Mouse (Mus musculus) C2C12 (cell line): ENCODE results near the gene Micu1. TPM values are rescaled to one million over a fixed set of nuclear protein-coding genes. Genes with fewer than 3 reads are reported as not detected.

Experiments used
- H3K27me3 ChIP-seq: one replicate; pipeline ENCODE4 v1.6.1; 2011; ENCODE audit not compliant: control insufficient read depth, insufficient read depth, insufficient read length
- H3K36me3 ChIP-seq: one replicate; pipeline ENCODE4 v1.6.1; 2011; ENCODE audit not compliant: control insufficient read depth, insufficient read depth
- H3K4me3 ChIP-seq: one replicate; pipeline ENCODE4 v1.5.1; 2011; ENCODE audit warnings: mild to moderate bottlenecking, control low read depth; ENCODE audit not compliant: poor library complexity, insufficient read depth, severe bottlenecking
- H3K79me2 ChIP-seq: one replicate; pipeline ENCODE4 v1.6.1; 2011; ENCODE audit not compliant: control insufficient read depth, insufficient read depth
- H3K79me3 ChIP-seq: one replicate; pipeline ENCODE4 v1.6.1; 2011; ENCODE audit warnings: low read depth, control low read depth
- H3ac ChIP-seq: one replicate; pipeline ENCODE3; 2011; ENCODE audit warnings: low read depth; ENCODE audit not compliant: control insufficient read depth, insufficient read length
- CEBPB ChIP-seq: IDR thresholded peaks from one replicate; pipeline ENCODE4 v1.6.1; 2011; ENCODE audit warnings: low read depth, mild to moderate bottlenecking, control low read depth, moderate library complexity
- CTCF ChIP-seq: IDR thresholded peaks from one replicate; pipeline ENCODE4 v1.5.1; 2011; ENCODE audit not compliant: control insufficient read depth, insufficient read depth, insufficient read length
- FOSL1 ChIP-seq: IDR thresholded peaks from one replicate; pipeline ENCODE4 v1.8.0; 2011; ENCODE audit warnings: mild to moderate bottlenecking, low read length; ENCODE audit not compliant: poor library complexity, insufficient read depth, severe bottlenecking
- MAX ChIP-seq: IDR thresholded peaks from one replicate; pipeline ENCODE4 v1.6.1; 2011; ENCODE audit warnings: mild to moderate bottlenecking, control low read depth
- MYOD1 ChIP-seq: IDR thresholded peaks from one replicate; pipeline ENCODE4 v1.6.1; 2011; ENCODE audit warnings: low read depth; ENCODE audit not compliant: control insufficient read depth, insufficient read length
- MYOG ChIP-seq: IDR thresholded peaks from one replicate; pipeline ENCODE4 v1.6.1; 2011; ENCODE audit not compliant: control insufficient read depth, insufficient read length; ENCODE audit errors: extremely low read depth
- USF1 ChIP-seq: IDR thresholded peaks from one replicate; pipeline ENCODE4 v1.6.1; 2011; ENCODE audit warnings: low read depth, mild to moderate bottlenecking, control low read depth, moderate library complexity
- polyA plus RNA-seq: library from polyadenylated mRNA; unstranded; fragments of >200 nt; fragmentation: generic; extraction: Trizol; gene quantifications from one replicate; pipeline ENCODE4 v1.2.1, GENCODE M21; 2012; ENCODE audit warnings: missing spikeins

Micu1 gene
- polyA plus RNA-seq, 1 experiment, result 90.2 TPM

- Histone ChIP-seq H3K27me3 (no peaks in the 10 kb centered on the region), H3K4me3 (no peak overlapping the region), H3K79me3 (no peaks in the 10 kb centered on the region), H3K36me3 (no peaks in the 10 kb centered on the region), H3K79me2 (no peaks in the 10 kb centered on the region), H3ac (no peak overlapping the region)
- TF ChIP-seq MAX (no peak), MYOG (no peak), CTCF (no peak), MYOD1 (no peak), USF1 (no peak), FOSL1 (no peak), CEBPB (no peak)
Observed at GRCm38 (mm10) chr10:59694104-59694503, 8.2 kb upstream of the Micu1 start.

DNA sequence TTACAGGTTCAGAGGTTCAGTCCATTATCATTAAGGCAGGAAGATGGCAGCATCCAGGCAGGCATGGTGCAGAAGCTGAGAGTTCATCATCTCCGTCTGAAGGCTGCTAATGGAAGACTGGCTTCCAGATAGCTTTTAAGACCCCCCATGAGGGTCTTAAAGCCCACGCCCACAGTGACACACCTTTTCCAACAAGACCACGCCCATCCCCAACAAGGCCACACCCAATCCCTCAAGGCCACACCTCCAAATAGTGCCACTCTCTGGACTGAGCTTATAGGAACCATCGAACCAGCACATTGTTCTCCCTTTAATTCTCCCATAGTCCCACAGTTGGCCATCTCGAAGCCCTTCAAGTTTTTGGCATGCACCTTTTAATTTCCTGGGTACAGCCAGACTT is 2.8 kb upstream of the Micu1 start:
- Histone ChIP-seq H3K36me3 (no peaks in the 10 kb centered on the region), H3K79me3 (peaks cover 16% of the 10 kb centered on the region), H3ac (no peak overlapping the region), H3K27me3 (no peaks in the 10 kb centered on the region), H3K79me2 (peaks cover 21% of the 10 kb centered on the region), H3K4me3 (no peak overlapping the region)
- TF ChIP-seq MYOD1, result no peak
- TF ChIP-seq MYOG, result no peak
- TF ChIP-seq FOSL1, result no peak
- no peak for TF ChIP-seq CEBPB
- no peak for TF ChIP-seq USF1
- no peak for TF ChIP-seq MAX
- TF ChIP-seq CTCF, result no peak

DNA sequence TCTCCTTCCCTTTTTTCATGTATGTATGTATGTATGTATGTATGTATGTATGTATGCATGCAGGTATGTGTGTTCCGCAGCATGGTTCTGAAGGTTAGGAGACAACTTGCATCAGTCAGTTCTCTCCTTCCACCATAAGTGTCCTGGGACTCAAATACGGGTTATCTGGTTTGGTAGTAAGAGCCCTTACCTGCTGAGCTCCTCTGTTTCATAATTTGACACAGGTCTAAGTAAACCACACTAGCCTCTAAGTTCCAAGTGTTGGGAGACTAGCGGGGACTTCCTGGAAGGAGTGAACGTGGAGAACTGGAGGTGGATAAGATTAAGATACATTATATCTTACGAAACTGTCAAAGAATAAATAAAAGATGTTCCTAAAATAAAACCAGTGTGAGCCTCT is 472 bp upstream of the Micu1 start:
- no peaks in the 10 kb centered on the region for H3K36me3 ChIP-seq
- no peaks in the 10 kb centered on the region for H3K27me3 ChIP-seq
- no peak overlapping the region for H3ac ChIP-seq
- TF ChIP-seq MAX (no peak), MYOD1 (no peak), MYOG (no peak), FOSL1 (no peak), CTCF (no peak), CEBPB (no peak), USF1 (no peak)
- H3K79me2 ChIP-seq, result peaks cover 44% of the 10 kb centered on the region
- peaks cover 35% of the 10 kb centered on the region for H3K79me3 ChIP-seq
- H3K4me3 ChIP-seq, result peak overlapping the region; percentile 79

DNA sequence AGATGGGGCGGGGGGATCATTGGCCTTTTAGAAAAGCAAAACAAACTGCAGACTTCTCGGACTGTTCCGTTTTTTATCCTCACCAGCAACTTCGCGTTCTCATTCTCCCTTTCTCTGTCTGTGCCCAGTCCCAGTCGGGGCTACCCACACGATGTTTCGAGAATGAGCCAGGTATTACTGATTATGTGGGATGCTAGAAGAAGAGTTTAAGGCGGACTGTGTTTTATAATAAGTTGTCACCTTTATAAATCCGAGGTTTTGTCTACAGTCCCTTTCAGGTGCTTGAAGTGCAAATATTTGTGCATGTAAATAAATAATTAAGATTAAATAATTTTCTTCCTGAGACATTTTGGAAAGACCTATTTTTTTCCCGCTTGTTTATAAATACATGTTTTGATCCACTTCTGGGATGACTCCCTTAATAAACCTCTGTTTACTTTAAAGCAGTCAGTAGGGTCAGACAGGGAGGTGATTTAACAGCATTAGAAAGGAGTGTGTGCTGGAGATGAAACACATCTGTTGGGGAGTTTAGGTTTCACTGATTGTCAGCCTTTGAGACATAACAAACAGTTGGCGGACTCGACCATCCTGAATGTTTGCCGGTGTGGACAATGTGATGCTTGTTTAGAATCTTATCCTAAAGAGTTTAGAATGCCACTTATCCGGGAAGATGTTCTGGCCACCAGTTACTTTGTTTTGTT is 933 bp downstream of the Micu1 start:
- no peaks in the 10 kb centered on the region for H3K36me3 ChIP-seq
- no peak for TF ChIP-seq CEBPB
- no peak for TF ChIP-seq USF1
- TF ChIP-seq MYOD1, result no peak
- no peak for TF ChIP-seq MYOG
- no peak for TF ChIP-seq FOSL1
- no peak for TF ChIP-seq CTCF
- TF ChIP-seq MAX, result no peak
- H3K79me2 ChIP-seq, result peaks cover 58% of the 10 kb centered on the region
- H3K27me3 ChIP-seq, result no peaks in the 10 kb centered on the region
- H3K4me3 ChIP-seq, result peak overlapping the region; percentile 79
- H3K79me3 ChIP-seq, result peaks cover 49% of the 10 kb centered on the region
- peak overlapping the region; percentile 54 for H3ac ChIP-seq

DNA sequence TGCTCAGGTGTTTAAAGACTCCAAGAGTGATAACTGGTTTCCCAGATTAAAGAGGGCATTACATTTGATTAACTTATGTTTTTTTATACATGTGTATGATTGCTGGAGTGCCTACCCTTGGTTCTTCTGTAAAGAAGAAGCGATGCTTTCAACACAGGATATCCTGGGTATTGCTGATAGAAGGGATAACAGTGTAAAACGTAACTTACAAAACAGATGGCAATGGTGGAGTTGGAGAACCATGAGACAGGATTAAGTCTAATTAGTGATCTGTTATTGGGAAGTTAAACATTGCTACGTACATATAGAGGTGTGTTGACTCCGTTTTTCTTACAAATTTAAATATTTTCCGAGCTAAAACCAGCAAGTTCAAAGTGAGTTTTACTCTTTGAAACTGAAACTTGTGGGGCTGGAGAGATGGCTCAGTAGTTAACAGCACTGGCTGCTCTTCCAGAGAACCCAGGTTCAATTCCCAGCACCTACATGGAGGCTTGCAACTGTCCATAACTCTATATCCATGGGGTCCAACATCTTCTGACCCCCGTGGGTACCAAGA is 4.8 kb downstream of the Micu1 start:
- Histone ChIP-seq H3K79me2 (peaks cover 89% of the 10 kb centered on the region), H3K27me3 (no peaks in the 10 kb centered on the region), H3K4me3 (no peak overlapping the region), H3K79me3 (peaks cover 71% of the 10 kb centered on the region), H3ac (no peak overlapping the region), H3K36me3 (peaks cover 13% of the 10 kb centered on the region)
- no peak for TF ChIP-seq USF1
- TF ChIP-seq CEBPB, result no peak

DNA sequence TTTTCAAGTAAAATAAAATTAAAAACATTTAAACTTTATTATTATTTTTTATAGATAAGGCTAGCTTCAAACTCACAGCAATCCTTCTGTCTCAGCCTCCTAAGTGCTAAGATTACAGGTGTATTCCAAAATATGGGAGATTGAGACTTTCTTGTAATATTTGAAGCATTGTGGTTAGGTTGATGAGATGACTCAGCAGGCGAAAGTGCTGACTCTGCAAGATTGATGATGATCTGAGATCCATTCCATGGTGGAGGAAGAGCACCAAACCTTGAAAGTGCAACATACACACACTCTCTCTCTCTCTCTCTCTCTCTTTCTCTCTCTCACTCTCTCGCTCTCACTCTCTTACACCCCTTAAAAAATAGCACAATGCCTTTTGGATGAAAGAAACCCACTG is 5.3 kb downstream of the Micu1 start:
- Histone ChIP-seq H3K79me3 (peaks cover 71% of the 10 kb centered on the region), H3K27me3 (no peaks in the 10 kb centered on the region), H3K79me2 (peaks cover 87% of the 10 kb centered on the region), H3K4me3 (no peak overlapping the region), H3K36me3 (peaks cover 13% of the 10 kb centered on the region), H3ac (no peak overlapping the region)
- TF ChIP-seq USF1 (no peak), CTCF (no peak), MYOD1 (no peak), MYOG (no peak), CEBPB (no peak), MAX (no peak), FOSL1 (no peak)
